In genomic region chr11:4099447-4099846, GRCm38 (mm10) we compare ENCODE assay signal across 28 mouse cellular contexts. TPM values are rescaled to one million over a fixed set of nuclear protein-coding genes. Genes with fewer than 3 reads are reported as not detected.
DNase-seq lines count a peak whose midpoint lies in the region; ATAC-seq and TF ChIP-seq lines count a peak whose summit lies in the region.
"Had no signal": no experiment of that assay in that cellular context is flagged by ENCODE, and none has a peak within 500 bp of the region (broad histone marks: within the 10 kb centered on the region; RNA-seq: fewer than 3 reads in every experiment).

No protein-coding gene starts in this region.

- H3K27me3 ChIP-seq in hindbrain, embryonic 16.5 days (replicated peaks; ENCODE audit: control insufficient read depth, insufficient read depth, low read length): no peaks in the 10 kb centered on the region
- H3K27me3 ChIP-seq in hindbrain, embryonic 14.5 days (ENCODE audit: control insufficient read depth, insufficient read depth, low read length): no peaks in the 10 kb centered on the region
- no peaks in the 10 kb centered on the region for H3K27me3 ChIP-seq in midbrain, embryonic 13.5 days
- H3K27me3 ChIP-seq in midbrain, embryonic 14.5 days (ENCODE audit: control insufficient read depth, insufficient read depth, low read length): no peaks in the 10 kb centered on the region
- H3K27me3 ChIP-seq: embryonic facial prominence, embryonic 12.5 days; hindbrain, embryonic 13.5 days; kidney, embryonic 15.5 days; limb, embryonic 12.5 days; liver, embryonic 15.5 days; neural tube, embryonic 13.5 days had no signal

- 0 out of 2 replicates have a peak, but pooled peaks cover 2% of the 10 kb centered on the region for H3K36me3 ChIP-seq in hindbrain, embryonic 16.5 days (ENCODE audit: control insufficient read depth, insufficient read depth, low read length)
- H3K36me3 ChIP-seq in hindbrain, embryonic 14.5 days (replicated peaks; ENCODE audit: control insufficient read depth, insufficient read depth): peaks cover 5% of the 10 kb centered on the region; the same call in 1 of the 2 replicates
- H3K36me3 ChIP-seq in midbrain, embryonic 13.5 days: no peaks in the 10 kb centered on the region
- peaks cover 3% of the 10 kb centered on the region; the same call in 1 of the 2 replicates for H3K36me3 ChIP-seq in midbrain, embryonic 14.5 days (ENCODE audit: control insufficient read depth, insufficient read depth, low read length)
- H3K36me3 ChIP-seq: embryonic facial prominence, embryonic 12.5 days; hindbrain, embryonic 13.5 days; kidney, embryonic 15.5 days; limb, embryonic 12.5 days had no signal

- WGBS in hindbrain, embryonic 16.5 days: 63% methylated on average over 3 of the region's 3 CpGs
- 75% methylated on average over 3 of the region's 3 CpGs for WGBS in hindbrain, embryonic 14.5 days
- WGBS in midbrain, embryonic 13.5 days: 73% methylated on average over 3 of the region's 3 CpGs
- 83% methylated on average over 3 of the region's 3 CpGs for WGBS in midbrain, embryonic 14.5 days

- ATAC-seq in hindbrain, embryonic 16.5 days: no peak
- ATAC-seq in hindbrain, embryonic 14.5 days (ENCODE audit: low FRiP score): no peak
- no peak for ATAC-seq in midbrain, embryonic 13.5 days
- no peak for ATAC-seq in midbrain, embryonic 14.5 days (ENCODE audit: low FRiP score, low TSS enrichment)
- ATAC-seq: forebrain, postnatal 0 days had no signal

- H3K4me2 ChIP-seq in hindbrain, embryonic 16.5 days (ENCODE audit: low read length): no peak overlapping the region
- no peak overlapping the region for H3K4me2 ChIP-seq in hindbrain, embryonic 14.5 days (replicated peaks)
- no peak overlapping the region for H3K4me2 ChIP-seq in midbrain, embryonic 13.5 days (replicated peaks)
- H3K4me2 ChIP-seq in midbrain, embryonic 14.5 days (ENCODE audit: low read length): no peak overlapping the region
- H3K4me2 ChIP-seq: embryonic facial prominence, embryonic 12.5 days; heart, embryonic 11.5 days; hindbrain, embryonic 13.5 days; kidney, embryonic 15.5 days; limb, embryonic 12.5 days; liver, embryonic 15.5 days; lung, embryonic 14.5 days; neural tube, embryonic 13.5 days had no signal

- no peak for TF ChIP-seq CTCF in cortical plate, adult 2 months (IDR thresholded peaks at IDR 0.05; ENCODE audit: extremely low read depth, insufficient read depth, low read length)

- H3K27ac ChIP-seq in hindbrain, embryonic 16.5 days (ENCODE audit: low read depth, low read length): peak overlapping the region; percentile 36; the same call in 1 of the 2 replicates
- H3K27ac ChIP-seq in hindbrain, embryonic 14.5 days: no peak overlapping the region
- H3K27ac ChIP-seq in midbrain, embryonic 13.5 days: no peak overlapping the region
- H3K27ac ChIP-seq in midbrain, embryonic 14.5 days (replicated peaks; ENCODE audit: low read depth, low read length): no peak overlapping the region
- peak overlapping the region; percentile 72 for H3K27ac ChIP-seq in cortical plate, adult 2 months (ENCODE audit: insufficient read depth, low read length)
- H3K27ac ChIP-seq: embryonic facial prominence, embryonic 12.5 days; hindbrain, embryonic 13.5 days; kidney, embryonic 15.5 days; limb, embryonic 12.5 days; liver, embryonic 15.5 days; neural tube, embryonic 13.5 days had no signal

- no peak overlapping the region for H3K4me3 ChIP-seq in hindbrain, embryonic 16.5 days (ENCODE audit: low read length)
- H3K4me3 ChIP-seq in hindbrain, embryonic 14.5 days (replicated peaks; ENCODE audit: low read length): no peak overlapping the region
- H3K4me3 ChIP-seq in midbrain, embryonic 13.5 days (replicated peaks): no peak overlapping the region
- no peak overlapping the region for H3K4me3 ChIP-seq in midbrain, embryonic 14.5 days (replicated peaks; ENCODE audit: low read depth, low read length)
- H3K4me3 ChIP-seq in cortical plate, adult 2 months (ENCODE audit: insufficient read depth, low read length): no peak overlapping the region
- H3K4me3 ChIP-seq: embryonic facial prominence, embryonic 12.5 days; hindbrain, embryonic 13.5 days; kidney, embryonic 15.5 days; limb, embryonic 12.5 days; liver, embryonic 15.5 days; neural tube, embryonic 13.5 days had no signal

- H3K9ac ChIP-seq in hindbrain, embryonic 16.5 days (ENCODE audit: low read depth, low read length): no peak overlapping the region
- H3K9ac ChIP-seq in hindbrain, embryonic 14.5 days: no peak overlapping the region
- 0 out of 2 replicates have a peak overlapping the region, but pooled peaks have one; percentile 7 for H3K9ac ChIP-seq in midbrain, embryonic 13.5 days (replicated peaks)
- H3K9ac ChIP-seq in midbrain, embryonic 14.5 days (replicated peaks; ENCODE audit: low read length): no peak overlapping the region
- H3K9ac ChIP-seq: embryonic facial prominence, embryonic 12.5 days; forebrain, postnatal 0 days; hindbrain, embryonic 13.5 days; kidney, embryonic 15.5 days; limb, embryonic 12.5 days; liver, embryonic 15.5 days; lung, embryonic 14.5 days; neural tube, embryonic 13.5 days had no signal

- H3K4me1 ChIP-seq in hindbrain, embryonic 16.5 days (ENCODE audit: control insufficient read depth, insufficient read depth, low read depth, low read length): peaks cover 17% of the 10 kb centered on the region
- H3K4me1 ChIP-seq in hindbrain, embryonic 14.5 days (replicated peaks; ENCODE audit: control insufficient read depth, insufficient read depth, low read length): peaks cover 19% of the 10 kb centered on the region
- peaks cover 19% of the 10 kb centered on the region for H3K4me1 ChIP-seq in midbrain, embryonic 13.5 days (replicated peaks)
- H3K4me1 ChIP-seq in midbrain, embryonic 14.5 days (ENCODE audit: control insufficient read depth, insufficient read depth, low read length): peaks cover 17% of the 10 kb centered on the region
- H3K4me1 ChIP-seq in cortical plate, adult 2 months (ENCODE audit: control insufficient read depth, insufficient read depth, low read length): peaks cover 9% of the 10 kb centered on the region

- no peaks in the 10 kb centered on the region for H3K9me3 ChIP-seq in hindbrain, embryonic 16.5 days (ENCODE audit: control insufficient read depth, low read length)
- no peaks in the 10 kb centered on the region for H3K9me3 ChIP-seq in hindbrain, embryonic 14.5 days (ENCODE audit: control insufficient read depth, low read length)
- no peaks in the 10 kb centered on the region for H3K9me3 ChIP-seq in midbrain, embryonic 13.5 days
- no peaks in the 10 kb centered on the region for H3K9me3 ChIP-seq in midbrain, embryonic 14.5 days (ENCODE audit: control insufficient read depth, low read length)
- H3K9me3 ChIP-seq: embryonic facial prominence, embryonic 12.5 days; hindbrain, embryonic 13.5 days; kidney, embryonic 15.5 days; limb, embryonic 12.5 days; liver, embryonic 15.5 days; neural tube, embryonic 13.5 days had no signal

- TF ChIP-seq POLR2A in cortical plate, adult 2 months (IDR thresholded peaks at IDR 0.05; ENCODE audit: extremely low read depth, insufficient read depth, low read length): no peak

- DNase-seq in hindbrain, embryonic 14.5 days (ENCODE audit: low spot score): no peak
- DNase-seq in midbrain, embryonic 14.5 days: no peak
- peak; percentile 72 for DNase-seq in brain, adult 2 months (ENCODE audit: low read depth, low spot score)
- DNase-seq: adrenal gland, postnatal 25 days; B cell, adult 2 months; cerebellum, adult 2 months; cerebellum, postnatal 25 days; forebrain, postnatal 0 days; gastrocnemius, postnatal 14 days; heart, adult 18-20 months; heart, postnatal 36 days; kidney, adult 18-20 months; kidney, postnatal 25 days; lung, embryonic 14.5 days; lung, postnatal 14 days had no signal

RNA-seq across cellular contexts. Expression of gene Mtfp1, which starts 4.2 kb away (rescaled TPM):
- 14.6 and 15.7 TPM in 2 replicates for polyA plus RNA-seq in hindbrain, embryonic 16.5 days (2015; fragmentation: Nextera tagmentation; extraction: Ambion mirVana)
- 9.3 and 10.6 TPM in 2 replicates for polyA plus RNA-seq in hindbrain, embryonic 14.5 days (2014; fragmentation: Nextera tagmentation; extraction: Ambion mirVana)
- 4.9 and 6.6 TPM in 2 replicates for polyA plus RNA-seq in midbrain, embryonic 13.5 days (2015; fragmentation: Nextera tagmentation; extraction: Ambion mirVana)
- 7.6 and 9.1 TPM in 2 replicates for polyA plus RNA-seq in midbrain, embryonic 14.5 days (2014; fragmentation: Nextera tagmentation; extraction: Ambion mirVana)
- polyA plus RNA-seq in cortical plate, adult 2 months (2012; rRNA removed): 82.5 and 92.9 TPM in 2 replicates

RNA-seq across cellular contexts. Expression of gene Sec14l2, which starts 23.8 kb away (rescaled TPM):
- polyA plus RNA-seq in hindbrain, embryonic 16.5 days (2015; fragmentation: Nextera tagmentation; extraction: Ambion mirVana): 6.6 and 7.0 TPM in 2 replicates
- 3.6 and 4.1 TPM in 2 replicates for polyA plus RNA-seq in hindbrain, embryonic 14.5 days (2014; fragmentation: Nextera tagmentation; extraction: Ambion mirVana)
- 2.3 and 3.2 TPM in 2 replicates for polyA plus RNA-seq in midbrain, embryonic 13.5 days (2015; fragmentation: Nextera tagmentation; extraction: Ambion mirVana)
- 2.0 and 3.3 TPM in 2 replicates for polyA plus RNA-seq in midbrain, embryonic 14.5 days (2014; fragmentation: Nextera tagmentation; extraction: Ambion mirVana)
- 40.1 and 42.9 TPM in 2 replicates for polyA plus RNA-seq in cortical plate, adult 2 months (2012; rRNA removed)

RNA-seq across cellular contexts. Expression of gene Sec14l3, which starts 34.8 kb away (rescaled TPM):
- polyA plus RNA-seq in hindbrain, embryonic 16.5 days (2015; fragmentation: Nextera tagmentation; extraction: Ambion mirVana): 0.76 and 1.2 TPM in 2 replicates
- polyA plus RNA-seq in hindbrain, embryonic 14.5 days (2014; fragmentation: Nextera tagmentation; extraction: Ambion mirVana): 0.54 and 0.63 TPM in 2 replicates
- 0.26 TPM in 1 of 2 replicates, not detected in the other for polyA plus RNA-seq in midbrain, embryonic 13.5 days (2015; fragmentation: Nextera tagmentation; extraction: Ambion mirVana)
- polyA plus RNA-seq in midbrain, embryonic 14.5 days (2014; fragmentation: Nextera tagmentation; extraction: Ambion mirVana): 0.38 and 0.77 TPM in 2 replicates
- 0.44 and 0.52 TPM in 2 replicates for polyA plus RNA-seq in cortical plate, adult 2 months (2012; rRNA removed)
- polyA plus RNA-seq: cerebellum, adult 2 months; embryonic facial prominence, embryonic 12.5 days; heart, embryonic 11.5 days; intestine, embryonic 14.5 days; kidney, embryonic 15.5 days; limb, embryonic 12.5 days; liver, adult 2 months; liver, embryonic 15.5 days; spleen, adult 2 months had no signal

RNA-seq across cellular contexts. Expression of gene Rnf215, which starts 35.6 kb away (rescaled TPM):
- polyA plus RNA-seq in hindbrain, embryonic 16.5 days (2015; fragmentation: Nextera tagmentation; extraction: Ambion mirVana): 50.0 and 52.4 TPM in 2 replicates
- polyA plus RNA-seq in hindbrain, embryonic 14.5 days (2014; fragmentation: Nextera tagmentation; extraction: Ambion mirVana): 46.4 and 48.2 TPM in 2 replicates
- polyA plus RNA-seq in midbrain, embryonic 13.5 days (2015; fragmentation: Nextera tagmentation; extraction: Ambion mirVana): 43.9 and 45.9 TPM in 2 replicates
- polyA plus RNA-seq in midbrain, embryonic 14.5 days (2014; fragmentation: Nextera tagmentation; extraction: Ambion mirVana): 52.7 and 52.9 TPM in 2 replicates
- polyA plus RNA-seq in cortical plate, adult 2 months (2012; rRNA removed): 34.9 and 36.5 TPM in 2 replicates

Comparison
In these comparisons a context has a peak if more than half of its experiments do, and no peak if none do; other contexts are left out.
1. H3K27ac ChIP-seq: peak in hindbrain, embryonic 16.5 days (single experiment) and cortical plate, adult 2 months (single experiment); none in hindbrain, embryonic 14.5 days (single experiment), midbrain, embryonic 13.5 days (single experiment) and midbrain, embryonic 14.5 days (single experiment).